Mouse (Mus musculus): ENCODE measurements around the gene Zdhhc7.

Zdhhc7 gene

GRCm38 (mm10) chr8:120032549-120033208 lies 68.6 kb downstream of the Zdhhc7 start:
- peak in 1 of 2 experiments; percentile 52 for DNase-seq

All from cerebellum, postnatal 14 days (tissue).